Mouse (Mus musculus): Measurements from ENCODE around the gene Zrsr2. TPM values are rescaled to one million over a fixed set of nuclear protein-coding genes. Genes with fewer than 3 reads are reported as not detected.

The Zrsr2 gene
- polyA plus RNA-seq (2012; rRNA removed) = 16.9 and 18.3 TPM in 2 replicates

- WGBS = 1% methylated on average over 24 of the region's 29 CpGs
- Histone ChIP-seq H3K27ac (ENCODE audit: control insufficient read depth, insufficient read depth, low read length) (peak within 1 kb of the TSS; percentile 96), H3K4me1 (replicated peaks; ENCODE audit: control insufficient read depth, insufficient read depth, low read length) (peaks cover 7% of the 10 kb centered on the region), H3K4me3 (ENCODE audit: control insufficient read depth, insufficient read depth, low read length) (peak within 1 kb of the TSS; percentile 100), H3K36me3 (ENCODE audit: control insufficient read depth, insufficient read depth, low read length) (peaks cover 25% of the 10 kb centered on the region), H3K27me3 (ENCODE audit: control insufficient read depth, insufficient read depth, low read length) (no peaks in the 10 kb centered on the region)
- DNase-seq = peak; percentile 88
- 0 out of 2 replicates have a peak, but pooled peaks have one; percentile 54 for TF ChIP-seq POLR2A (IDR thresholded peaks at IDR 0.05; ENCODE audit: control insufficient read depth, extremely low read depth, insufficient read depth, low read length, poor library complexity)
- no peak for TF ChIP-seq CTCF (IDR thresholded peaks at IDR 0.05; ENCODE audit: borderline replicate concordance, control insufficient read depth, extremely low read depth, insufficient read depth, low read length, poor library complexity)
Measured at GRCm38 (mm10) chrX:163958467-163958875, at the start of gene Zrsr2. Gene Zrsr2, minus strand, starts transcription at chrX:163958661.

GRCm38 (mm10) chrX:164004809-164005208 lies 46.3 kb upstream of the Zrsr2 start:
- no peaks in the 10 kb centered on the region for H3K27me3 ChIP-seq (ENCODE audit: control insufficient read depth, insufficient read depth, low read length)
- TF ChIP-seq POLR2A (IDR thresholded peaks at IDR 0.05; ENCODE audit: control insufficient read depth, extremely low read depth, insufficient read depth, low read length, poor library complexity) = no peak
- TF ChIP-seq CTCF (IDR thresholded peaks at IDR 0.05; ENCODE audit: borderline replicate concordance, control insufficient read depth, extremely low read depth, insufficient read depth, low read length, poor library complexity) = no peak
- no peak overlapping the region for H3K27ac ChIP-seq (ENCODE audit: control insufficient read depth, insufficient read depth, low read length)
- WGBS = 47% methylated on average over 2 of the region's 2 CpGs
- H3K4me1 ChIP-seq (replicated peaks; ENCODE audit: control insufficient read depth, insufficient read depth, low read length) = no peaks in the 10 kb centered on the region
- H3K4me3 ChIP-seq (ENCODE audit: control insufficient read depth, insufficient read depth, low read length) = no peak overlapping the region
- DNase-seq = no peak
- no peaks in the 10 kb centered on the region for H3K36me3 ChIP-seq (ENCODE audit: control insufficient read depth, insufficient read depth, low read length)

GRCm38 (mm10) chrX:163999848-164000247 lies 41.4 kb upstream of the Zrsr2 start:
- WGBS = 80% methylated on average over 1 of the region's 1 CpGs
- Histone ChIP-seq H3K27me3 (ENCODE audit: control insufficient read depth, insufficient read depth, low read length) (no peaks in the 10 kb centered on the region), H3K4me1 (replicated peaks; ENCODE audit: control insufficient read depth, insufficient read depth, low read length) (no peaks in the 10 kb centered on the region), H3K4me3 (ENCODE audit: control insufficient read depth, insufficient read depth, low read length) (no peak overlapping the region), H3K27ac (ENCODE audit: control insufficient read depth, insufficient read depth, low read length) (no peak overlapping the region), H3K36me3 (ENCODE audit: control insufficient read depth, insufficient read depth, low read length) (no peaks in the 10 kb centered on the region)
- no peak for TF ChIP-seq CTCF (IDR thresholded peaks at IDR 0.05; ENCODE audit: borderline replicate concordance, control insufficient read depth, extremely low read depth, insufficient read depth, low read length, poor library complexity)
- TF ChIP-seq POLR2A (IDR thresholded peaks at IDR 0.05; ENCODE audit: control insufficient read depth, extremely low read depth, insufficient read depth, low read length, poor library complexity) = no peak
- no peak for DNase-seq

GRCm38 (mm10) chrX:163996754-163997153 lies 38.3 kb upstream of the Zrsr2 start:
- 97% methylated on average over 3 of the region's 3 CpGs for WGBS
- DNase-seq = no peak
- Histone ChIP-seq H3K4me1 (replicated peaks; ENCODE audit: control insufficient read depth, insufficient read depth, low read length) (no peaks in the 10 kb centered on the region), H3K36me3 (ENCODE audit: control insufficient read depth, insufficient read depth, low read length) (no peaks in the 10 kb centered on the region), H3K27ac (ENCODE audit: control insufficient read depth, insufficient read depth, low read length) (no peak overlapping the region), H3K27me3 (ENCODE audit: control insufficient read depth, insufficient read depth, low read length) (no peaks in the 10 kb centered on the region), H3K4me3 (ENCODE audit: control insufficient read depth, insufficient read depth, low read length) (no peak overlapping the region)
- TF ChIP-seq POLR2A (IDR thresholded peaks at IDR 0.05; ENCODE audit: control insufficient read depth, extremely low read depth, insufficient read depth, low read length, poor library complexity) (no peak), CTCF (IDR thresholded peaks at IDR 0.05; ENCODE audit: borderline replicate concordance, control insufficient read depth, extremely low read depth, insufficient read depth, low read length, poor library complexity) (no peak)

- TF ChIP-seq CTCF (IDR thresholded peaks at IDR 0.05; ENCODE audit: borderline replicate concordance, control insufficient read depth, extremely low read depth, insufficient read depth, low read length, poor library complexity) = no peak
- TF ChIP-seq POLR2A (IDR thresholded peaks at IDR 0.05; ENCODE audit: control insufficient read depth, extremely low read depth, insufficient read depth, low read length, poor library complexity) = no peak
- Histone ChIP-seq H3K27ac (ENCODE audit: control insufficient read depth, insufficient read depth, low read length) (no peak overlapping the region), H3K4me3 (ENCODE audit: control insufficient read depth, insufficient read depth, low read length) (no peak overlapping the region), H3K27me3 (ENCODE audit: control insufficient read depth, insufficient read depth, low read length) (no peaks in the 10 kb centered on the region), H3K4me1 (replicated peaks; ENCODE audit: control insufficient read depth, insufficient read depth, low read length) (no peaks in the 10 kb centered on the region), H3K36me3 (ENCODE audit: control insufficient read depth, insufficient read depth, low read length) (no peaks in the 10 kb centered on the region)
- no peak for DNase-seq
- WGBS = 35% methylated on average over 3 of the region's 3 CpGs
Measured at GRCm38 (mm10) chrX:163987718-163988374, 29.4 kb upstream of the Zrsr2 start.

GRCm38 (mm10) chrX:163982129-163982528 lies 23.7 kb upstream of the Zrsr2 start:
- H3K4me1 ChIP-seq (replicated peaks; ENCODE audit: control insufficient read depth, insufficient read depth, low read length) = no peaks in the 10 kb centered on the region
- TF ChIP-seq CTCF (IDR thresholded peaks at IDR 0.05; ENCODE audit: borderline replicate concordance, control insufficient read depth, extremely low read depth, insufficient read depth, low read length, poor library complexity) (no peak), POLR2A (IDR thresholded peaks at IDR 0.05; ENCODE audit: control insufficient read depth, extremely low read depth, insufficient read depth, low read length, poor library complexity) (no peak)
- no peak for DNase-seq
- no peaks in the 10 kb centered on the region for H3K36me3 ChIP-seq (ENCODE audit: control insufficient read depth, insufficient read depth, low read length)
- 96% methylated on average over 6 of the region's 6 CpGs for WGBS
- H3K27ac ChIP-seq (ENCODE audit: control insufficient read depth, insufficient read depth, low read length) = no peak overlapping the region
- H3K27me3 ChIP-seq (ENCODE audit: control insufficient read depth, insufficient read depth, low read length) = no peaks in the 10 kb centered on the region
- H3K4me3 ChIP-seq (ENCODE audit: control insufficient read depth, insufficient read depth, low read length) = no peak overlapping the region

Measured in thymus, adult 2 months (tissue).